Mouse (Mus musculus): ENCODE results near the gene Rhob.
"Not testable (repeated sequence)": the region's sequence is repeated elsewhere in the genome, so short reads cannot be mapped to it uniquely, and the experiment has no call there.

Rhob gene

DNA sequence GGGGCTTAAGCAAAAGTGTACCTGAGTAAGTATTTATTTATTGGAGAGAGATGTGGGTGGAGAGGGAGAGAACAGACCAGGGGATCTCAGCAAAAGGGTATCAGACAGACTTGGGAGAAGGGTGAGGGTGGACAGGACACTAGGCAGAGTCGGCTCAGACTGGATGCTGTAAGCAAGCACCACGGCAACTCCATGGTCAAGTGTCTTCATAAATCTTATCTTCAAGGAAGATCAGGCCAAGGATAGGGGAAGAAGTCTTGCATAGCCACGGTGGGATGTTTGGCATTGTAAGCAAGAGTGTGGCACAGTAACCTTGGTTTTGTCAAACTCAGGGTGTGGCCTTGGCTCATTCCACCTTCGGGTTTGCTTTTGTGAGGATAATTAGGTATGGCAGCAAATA lies 27.8 kb downstream of the Rhob start:
- no peak for DNase-seq

DNA sequence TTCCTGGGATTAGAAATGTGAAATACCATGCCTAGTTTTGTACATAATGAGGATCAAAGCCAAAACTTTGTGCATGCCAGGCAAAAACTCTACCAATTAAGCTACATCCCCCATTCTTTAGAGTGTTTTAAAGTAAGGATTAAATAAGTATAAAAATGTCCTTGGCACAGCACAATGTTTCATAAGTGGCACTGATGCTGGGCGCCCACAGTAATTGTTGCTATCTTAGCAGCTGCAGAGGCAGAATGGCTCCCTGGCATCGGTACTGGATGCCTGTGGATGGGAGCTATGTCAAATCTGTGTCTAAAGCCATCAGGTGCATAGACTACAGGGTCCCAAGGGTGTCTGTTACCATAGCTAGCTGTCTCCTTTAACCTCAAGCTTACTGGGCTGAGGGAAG lies 28.8 kb downstream of the Rhob start:
- DNase-seq, result no peak

DNA sequence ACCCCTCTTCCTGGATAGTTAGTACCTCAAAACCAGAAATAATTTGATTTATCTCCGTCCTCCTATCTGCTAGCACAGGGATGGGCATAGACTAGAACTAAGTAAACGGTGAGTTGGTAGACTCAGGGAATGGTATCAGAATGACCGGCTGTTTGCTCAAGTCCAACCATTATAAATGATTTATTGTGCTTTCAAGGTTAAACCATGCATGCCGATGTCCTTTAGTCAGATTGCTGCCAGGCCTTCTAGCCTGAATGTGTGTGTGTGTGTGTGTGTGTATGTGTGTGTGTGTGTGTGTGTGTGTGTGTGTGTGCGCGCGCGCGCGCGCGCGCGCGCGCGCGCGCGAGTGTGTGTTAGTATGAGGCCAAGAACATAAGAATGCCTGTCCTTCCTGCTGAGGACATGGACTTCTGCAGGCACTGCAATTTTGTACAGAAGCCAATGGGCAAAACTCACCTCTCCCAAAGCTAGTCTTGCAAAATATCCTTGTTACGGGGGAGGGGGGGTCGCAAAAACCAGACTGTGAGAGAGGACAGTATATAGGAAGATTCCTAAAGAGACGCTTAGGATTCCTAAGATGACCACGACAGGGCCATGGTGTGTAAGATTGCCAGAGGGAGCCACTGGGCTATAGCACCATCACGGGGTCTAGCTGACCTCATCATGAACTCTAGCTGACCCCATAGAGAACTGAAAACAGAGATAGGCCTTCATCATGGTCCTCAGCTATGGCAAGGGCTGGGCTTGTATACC lies 29.9 kb downstream of the Rhob start:
- no peak for DNase-seq

DNA sequence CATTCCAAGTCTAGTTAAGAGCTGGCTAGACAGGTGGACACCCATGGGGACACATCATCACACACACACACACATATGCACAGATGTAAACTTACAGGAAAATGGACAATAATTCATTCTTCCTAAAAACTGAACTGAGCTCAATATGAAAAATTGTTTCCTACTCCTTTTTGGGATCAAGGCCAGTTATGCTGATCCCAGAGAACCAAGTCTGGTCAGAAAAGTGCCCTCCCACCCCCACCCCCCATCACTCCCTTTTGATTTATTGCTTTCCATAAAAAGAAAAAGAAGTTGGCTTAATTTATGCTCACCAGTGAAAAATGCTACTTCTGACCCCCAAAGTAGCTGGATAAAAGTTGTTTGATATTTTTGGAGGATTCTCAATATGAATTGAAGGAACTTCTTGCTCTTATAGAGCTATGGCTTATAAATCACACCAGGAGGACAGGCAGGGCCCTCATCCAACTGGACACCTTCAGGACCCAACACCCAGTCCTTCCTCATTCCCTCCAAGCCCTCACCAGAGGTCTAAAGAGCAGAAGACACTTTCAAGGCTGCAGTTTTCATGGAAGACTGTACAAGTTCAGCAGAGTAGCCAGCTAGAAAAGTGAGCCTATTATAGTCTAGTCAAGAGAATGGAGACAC lies 31.5 kb downstream of the Rhob start:
- DNase-seq, result no peak

DNA sequence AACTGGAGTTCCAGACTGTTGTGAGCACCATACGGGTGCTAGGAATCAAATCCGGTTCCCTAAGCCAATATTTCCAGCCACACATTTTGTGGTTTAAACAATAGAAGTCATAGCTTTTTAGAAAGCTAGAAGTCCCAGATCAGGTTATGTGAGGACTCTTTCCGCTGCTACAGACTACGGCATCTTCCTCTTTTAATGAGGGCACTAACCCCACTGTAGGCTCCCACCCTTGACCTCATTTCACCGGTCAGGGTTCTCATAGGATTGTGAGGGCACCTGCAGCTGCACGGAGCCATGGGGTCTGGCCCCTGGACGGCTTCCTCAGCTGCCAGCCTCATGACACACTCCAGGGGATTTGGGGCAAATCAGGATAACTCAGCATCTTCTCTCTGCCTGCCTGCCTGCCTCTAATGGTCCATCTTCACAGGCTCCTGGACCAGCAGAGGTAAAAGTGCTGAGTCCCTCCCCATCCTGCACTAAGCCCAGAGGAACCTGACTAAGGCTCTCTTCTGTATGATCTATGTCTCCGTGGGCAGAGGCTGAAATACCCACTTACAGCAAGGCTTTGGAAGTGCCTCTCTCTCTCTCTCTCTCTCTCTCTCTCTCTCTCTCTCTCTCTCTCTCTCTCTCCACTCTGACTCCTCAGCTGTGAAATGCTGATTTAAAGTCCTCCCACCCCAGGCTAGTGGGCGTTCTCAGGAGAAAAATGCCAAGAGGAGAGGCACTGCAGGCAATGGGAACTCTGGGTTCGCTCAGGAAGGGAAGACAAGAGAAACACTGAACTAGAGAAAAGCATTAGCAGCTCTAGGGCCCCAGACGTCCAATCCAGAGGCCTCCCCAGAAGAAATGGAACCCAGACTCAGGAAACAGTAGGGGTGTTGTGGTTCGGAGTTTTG lies 32.5 kb downstream of the Rhob start:
- no peak for DNase-seq

DNA sequence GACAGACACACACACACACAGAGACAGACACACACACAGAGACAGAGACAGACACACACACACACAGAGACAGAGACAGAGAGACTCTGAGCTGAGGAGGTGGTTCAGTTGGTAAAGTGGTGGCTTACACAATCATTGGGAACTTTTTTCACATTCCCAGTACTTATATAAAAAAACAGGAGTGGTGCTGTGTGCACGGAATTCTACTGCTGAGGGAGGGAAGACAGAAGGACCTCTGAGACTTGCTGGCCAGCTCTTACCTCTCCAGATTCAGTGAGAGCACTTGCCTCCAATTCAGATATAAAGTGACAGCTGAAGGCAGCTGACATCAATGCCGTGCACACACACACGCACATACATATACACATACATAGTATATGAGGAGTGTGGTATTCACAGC lies 34.1 kb downstream of the Rhob start:
- DNase-seq, result no peak

DNA sequence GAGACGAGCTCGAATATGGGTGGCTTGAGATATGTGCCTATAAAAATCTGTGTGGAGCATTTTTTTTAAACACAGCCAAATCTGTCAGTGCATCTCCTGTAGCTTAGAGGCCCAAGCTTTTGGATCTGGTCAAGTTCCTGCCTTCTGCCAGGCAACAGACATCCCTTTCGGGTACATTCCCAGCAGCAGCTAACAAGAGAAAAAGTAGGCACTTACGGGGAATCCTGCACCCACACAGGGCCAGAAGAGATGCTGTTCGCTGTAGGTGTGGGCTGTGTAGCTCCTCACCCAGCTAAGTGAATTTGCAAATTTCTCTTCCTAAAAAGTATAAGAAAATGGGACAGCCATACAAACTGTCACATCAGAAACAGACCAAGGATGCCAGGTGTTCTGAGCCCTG lies 34.8 kb downstream of the Rhob start:
- no peak for DNase-seq

DNA sequence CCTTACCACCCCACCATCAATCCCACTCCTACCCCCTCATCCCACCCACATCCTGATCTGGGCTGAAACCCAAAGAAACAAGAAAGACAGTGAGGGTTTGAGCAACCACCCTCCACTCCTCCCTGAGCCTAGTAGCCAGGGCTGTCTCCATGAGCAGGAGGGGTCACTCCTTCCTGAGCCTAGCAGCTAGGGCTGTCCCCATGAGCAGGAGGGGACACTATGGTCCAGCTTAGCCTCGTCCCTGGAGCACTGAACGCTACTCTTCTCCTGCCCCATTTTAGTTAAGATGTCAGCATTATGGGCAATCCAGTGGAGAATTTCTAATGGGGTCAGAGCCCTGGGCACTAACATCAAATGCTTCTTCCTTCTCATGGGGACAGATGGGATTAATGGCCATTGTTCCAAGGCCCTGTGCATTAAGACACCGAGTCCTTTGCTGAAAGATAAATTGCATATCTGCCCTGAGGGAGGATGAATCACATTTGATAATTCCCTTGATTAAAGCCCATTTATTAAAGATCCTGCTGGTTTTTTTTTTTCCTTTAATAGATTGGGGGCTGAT lies 36.1 kb downstream of the Rhob start:
- DNase-seq, result no peak

DNA sequence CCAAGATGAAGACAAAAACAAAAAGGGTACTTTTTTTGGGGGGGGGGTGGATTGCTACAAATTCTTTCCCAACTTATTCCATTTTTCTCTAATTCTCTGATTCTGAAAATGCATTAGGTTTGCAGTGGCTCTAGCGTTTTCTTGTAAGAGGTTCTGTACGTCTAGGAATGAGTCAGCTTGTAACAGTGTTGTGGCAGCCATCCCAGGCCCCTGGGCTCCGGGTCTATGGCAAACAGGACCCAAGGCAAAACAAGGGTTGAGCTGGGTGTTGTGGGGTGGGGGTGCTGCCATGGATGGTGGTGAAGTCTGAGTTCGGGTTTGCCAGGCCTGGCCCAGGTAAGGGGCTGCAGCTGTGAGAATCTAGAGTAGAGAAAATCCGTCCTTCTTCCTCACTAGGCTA lies 37.3 kb downstream of the Rhob start:
- no peak for DNase-seq

DNA sequence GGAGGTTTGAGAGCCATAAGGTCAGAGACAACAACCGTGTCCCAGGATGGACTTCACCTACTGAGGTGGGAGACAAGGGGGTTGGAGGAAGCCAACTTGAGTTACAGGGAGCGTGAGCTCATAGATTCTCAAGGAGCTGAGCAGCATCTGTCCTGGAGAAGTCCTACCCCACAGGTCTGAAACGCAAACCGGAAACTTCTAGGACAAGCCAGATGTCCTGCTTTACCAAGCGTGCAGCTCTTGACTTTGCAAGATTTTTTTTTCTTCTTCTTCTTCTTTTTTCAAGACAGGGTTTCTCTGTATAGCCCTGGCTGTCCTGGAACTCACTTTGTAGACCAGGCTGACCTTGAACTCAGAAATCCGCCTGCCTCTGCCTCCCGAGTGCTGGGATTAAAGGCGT lies 38.2 kb downstream of the Rhob start:
- not testable (repeated sequence) for DNase-seq

DNA sequence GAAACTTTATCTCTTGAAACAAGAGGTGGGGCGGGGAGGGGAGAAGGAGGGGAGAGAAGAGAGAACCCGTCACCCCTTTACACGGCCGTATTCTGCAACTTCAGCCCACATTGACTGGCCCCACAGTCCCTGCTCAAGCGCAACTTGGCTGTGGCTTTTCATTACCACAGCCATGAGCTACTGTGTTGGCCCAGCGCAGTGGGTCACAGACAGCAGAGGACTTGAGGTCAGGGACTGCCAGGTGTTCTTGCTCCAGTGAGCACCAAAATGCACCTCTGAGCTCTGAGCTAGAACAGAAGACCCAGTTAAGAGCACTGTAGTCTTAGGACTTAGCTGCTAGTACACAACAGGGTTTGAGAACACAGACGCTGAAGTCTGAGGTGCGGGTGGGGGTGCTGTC lies 41.4 kb downstream of the Rhob start:
- no peak for DNase-seq

DNA sequence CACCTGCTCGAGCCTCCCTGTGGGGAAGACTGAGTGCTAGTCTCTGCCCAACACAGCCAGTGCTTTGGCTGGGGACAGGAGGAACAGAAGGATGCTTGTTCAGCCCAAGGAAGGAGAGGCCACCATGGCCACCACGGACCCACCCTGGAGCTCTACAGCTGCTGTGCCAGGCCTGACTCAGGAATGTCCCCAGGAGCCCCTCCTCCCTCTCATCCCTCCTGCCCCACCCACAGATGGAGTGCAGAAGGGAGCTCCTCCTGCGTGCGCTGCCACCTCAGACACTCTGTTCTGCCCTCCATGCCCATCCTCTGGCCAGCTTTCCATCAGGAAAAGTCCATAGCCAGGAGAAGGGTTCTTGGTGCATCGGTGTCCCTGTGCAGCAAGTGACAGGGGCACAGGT lies 42.8 kb downstream of the Rhob start:
- DNase-seq, result no peak

DNA sequence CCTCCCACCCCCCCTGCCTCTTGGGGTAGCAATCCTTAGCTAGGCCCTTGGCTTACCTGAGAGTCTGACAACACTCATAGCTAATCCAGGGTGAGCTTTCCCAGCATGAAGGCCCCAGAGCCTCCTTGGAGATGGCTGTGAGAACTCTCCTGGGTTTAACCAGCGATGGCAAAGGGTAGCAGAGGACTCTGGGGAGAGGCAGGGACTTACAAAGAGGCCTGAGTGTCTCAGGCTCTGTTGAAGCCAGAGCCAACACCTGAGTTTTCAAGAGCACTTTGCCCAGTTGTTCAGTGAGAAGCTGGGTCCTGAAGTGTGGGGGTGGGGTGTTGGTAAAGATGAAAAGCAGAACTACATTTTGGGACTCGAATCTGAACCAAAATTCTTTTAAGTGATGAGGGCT lies 44.8 kb downstream of the Rhob start:
- no peak for DNase-seq

DNA sequence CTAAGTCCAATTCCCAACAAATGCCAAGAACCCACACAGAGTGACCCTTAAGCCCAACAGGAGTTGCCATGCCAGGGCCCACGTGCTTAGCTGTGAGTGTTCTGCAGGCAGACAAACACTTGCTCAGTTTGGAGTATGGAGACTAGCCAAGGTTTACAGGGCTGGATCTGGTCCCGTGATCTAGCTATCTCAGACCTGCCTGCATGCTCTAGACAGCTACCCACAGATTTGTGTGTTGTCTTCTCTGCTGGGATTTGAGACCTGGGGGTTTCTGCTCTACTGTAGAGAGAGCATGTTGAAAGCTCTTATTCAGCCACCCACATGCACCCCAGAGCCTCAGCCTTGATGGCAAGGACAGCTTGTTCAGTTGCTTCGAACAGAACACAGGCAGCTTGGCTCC lies 45.3 kb downstream of the Rhob start:
- DNase-seq, result no peak

DNA sequence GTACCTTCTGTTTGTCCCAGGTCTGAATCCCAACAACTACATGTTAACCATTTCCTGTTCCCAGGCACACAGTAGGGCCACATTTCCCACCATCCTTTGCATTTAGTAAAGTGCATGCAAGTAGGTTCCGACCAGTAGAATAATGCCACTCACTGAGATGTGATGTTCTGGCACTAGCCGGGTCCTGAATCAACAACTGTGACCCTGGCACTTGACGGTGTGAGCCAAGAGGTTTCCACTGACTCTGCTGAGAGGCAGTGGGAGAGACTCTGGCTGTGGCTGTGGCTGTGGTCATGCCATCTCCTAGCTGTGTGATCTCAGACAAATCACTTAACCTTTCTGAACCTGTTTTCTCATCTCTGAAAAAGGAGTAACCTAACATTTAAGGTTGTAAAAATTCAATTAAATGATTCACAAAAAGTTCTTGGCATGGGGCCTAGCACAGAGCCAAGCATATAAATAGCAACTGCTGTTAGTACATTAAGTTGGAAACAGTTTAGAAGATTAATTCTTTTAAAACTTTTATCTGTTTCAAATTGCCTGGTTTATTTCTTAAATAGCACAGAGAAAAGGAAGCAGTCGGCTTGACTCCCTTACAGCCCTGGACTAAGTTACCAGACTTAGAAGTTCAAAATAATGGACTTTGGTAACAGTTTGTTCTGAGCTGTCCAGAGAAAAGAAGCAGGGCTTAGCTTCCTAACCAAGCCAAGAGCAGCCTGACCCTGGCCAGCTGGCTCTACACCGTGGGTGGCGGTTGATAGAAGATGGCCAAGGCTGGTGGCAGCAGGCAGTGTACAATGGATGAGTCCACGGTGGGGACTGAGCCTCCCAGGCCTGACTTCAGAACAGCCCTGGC lies 46.8 kb downstream of the Rhob start:
- no peak for DNase-seq

DNA sequence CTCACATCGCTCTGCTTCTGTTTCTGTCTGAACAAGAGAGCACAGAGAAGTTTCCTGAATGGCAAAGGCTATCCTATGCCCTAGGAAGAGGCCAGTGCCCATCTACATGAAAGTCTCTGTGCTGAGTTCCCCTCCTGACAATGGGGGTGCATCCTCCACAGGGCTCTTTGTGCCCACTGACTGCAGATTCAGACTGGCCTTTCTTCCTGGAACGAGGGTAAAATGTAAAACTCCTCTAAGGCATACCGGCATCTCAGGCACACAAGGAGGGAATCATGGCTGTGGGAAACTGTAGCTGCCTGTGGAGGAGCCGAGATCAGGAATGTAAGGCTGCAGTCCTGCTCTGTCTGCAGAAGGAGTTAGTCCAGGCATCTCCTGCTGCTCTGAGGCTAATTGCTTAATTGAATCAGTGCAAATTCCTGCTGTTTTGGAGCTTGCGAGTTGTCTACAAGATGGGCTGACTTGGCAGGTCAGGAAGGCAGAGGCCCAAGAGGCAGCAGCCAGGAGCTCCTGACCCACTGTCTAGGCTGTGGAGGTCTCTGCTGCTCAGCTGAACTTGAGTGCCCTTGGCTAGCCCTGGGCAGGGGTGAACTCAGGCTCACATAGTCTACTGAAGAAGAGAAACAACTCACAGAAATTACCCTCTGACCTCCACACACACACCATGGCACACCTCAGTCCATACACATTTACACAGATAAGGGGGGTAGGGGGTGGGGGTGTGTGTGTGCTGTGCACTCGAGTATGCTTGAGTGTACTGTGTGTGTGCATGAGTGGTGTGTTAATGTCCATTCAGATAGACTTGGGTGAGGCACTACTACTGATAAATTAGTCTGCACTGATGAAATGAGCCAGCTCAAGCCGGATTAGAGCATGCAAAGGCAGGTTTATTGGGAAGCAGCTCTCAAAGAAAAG lies 48.0 kb downstream of the Rhob start:
- no peak for DNase-seq

DNA sequence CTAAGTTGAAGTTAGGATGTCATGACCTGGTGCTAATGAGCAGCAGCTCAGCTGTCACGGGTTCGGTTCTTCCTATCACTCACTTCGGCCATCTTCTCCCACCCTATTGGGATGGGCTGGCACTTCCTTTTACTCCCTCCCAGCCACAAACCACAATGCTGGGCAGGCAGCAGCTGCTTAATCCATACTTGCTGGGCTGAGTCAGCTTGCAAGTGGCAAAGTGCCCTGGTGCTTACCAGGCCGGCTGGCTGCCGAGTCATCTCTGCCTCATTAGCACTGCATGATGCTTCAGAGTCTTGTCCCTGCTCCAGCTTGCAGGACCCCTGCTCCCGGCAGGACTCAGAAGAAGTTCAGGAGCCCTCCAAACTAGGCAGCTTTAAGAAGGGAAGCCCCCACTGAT lies 49.2 kb downstream of the Rhob start:
- DNase-seq, result no peak

DNA sequence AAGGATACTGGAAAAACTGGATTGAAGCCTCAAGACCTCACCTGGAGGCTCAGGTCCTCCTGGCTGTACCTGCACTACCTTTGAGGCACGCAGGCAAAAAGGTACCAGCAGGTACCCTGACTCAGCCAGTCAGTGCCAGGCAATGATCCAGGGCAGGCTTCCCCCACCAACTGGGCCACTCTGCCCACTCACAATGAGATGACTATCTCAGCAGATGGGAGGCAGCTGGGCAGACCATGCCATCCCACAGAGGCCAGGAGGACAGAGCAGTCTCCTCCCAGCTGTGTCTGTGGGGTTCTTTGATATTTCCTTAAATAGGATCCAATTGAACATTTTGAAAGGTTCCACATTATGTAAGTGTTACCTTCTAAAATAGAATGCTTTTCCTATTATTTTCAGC lies 49.8 kb downstream of the Rhob start:
- DNase-seq, result no peak
